Mouse (Mus musculus) hematopoietic stem cell, adult 5-6 weeks (primary cell): Measurements from ENCODE around the gene Kcnh1. TPM values are rescaled to one million over a fixed set of nuclear protein-coding genes. Genes with fewer than 3 reads are reported as not detected.

Experiments
- ATAC-seq, 2 experiments: fragments of 125-278 bp in 1 of 2; replicated peaks in 1 of 2; 2 replicates each; pipeline ENCODE4 v1.8.0; 2016 to 2017; ENCODE audit warnings: inconsistent platforms in 2 of 2, mild to moderate bottlenecking in 2 of 2, moderate number of reproducible peaks in 2 of 2, low read depth in 1 of 2, moderate TSS enrichment in 1 of 2; ENCODE audit not compliant: low FRiP score in 2 of 2, poor library complexity in 2 of 2, severe bottlenecking in 2 of 2, insufficient read depth in 1 of 2, low TSS enrichment in 1 of 2
- total RNA-seq: library from RNA; stranded (forward); fragments of 172-1452, 232-1000 nt; gene quantifications from 2 replicates; pipeline ENCODE4 v1.2.3, GENCODE M21; 2017

Kcnh1 gene
- total RNA-seq, 1 experiment from 2014 or later = not detected

- no peak for ATAC-seq
Measured at GRCm38 (mm10) chr1:192305155-192305554, 114.6 kb downstream of the Kcnh1 start.

- ATAC-seq = no peak
Measured at GRCm38 (mm10) chr1:192307055-192307454, 116.5 kb downstream of the Kcnh1 start.

GRCm38 (mm10) chr1:192311298-192311697 is 120.7 kb downstream of the Kcnh1 start:
- ATAC-seq = no peak

- no peak for ATAC-seq
Measured at GRCm38 (mm10) chr1:192311851-192312438, 121.4 kb downstream of the Kcnh1 start.

GRCm38 (mm10) chr1:192312446-192312845 is 121.9 kb downstream of the Kcnh1 start:
- ATAC-seq = no peak

- no peak for ATAC-seq
Measured at GRCm38 (mm10) chr1:192312998-192313397, 122.4 kb downstream of the Kcnh1 start.

- no peak for ATAC-seq
Measured at GRCm38 (mm10) chr1:192313571-192313972, 123.0 kb downstream of the Kcnh1 start.

- ATAC-seq = no peak
Measured at GRCm38 (mm10) chr1:192314044-192314443, 123.5 kb downstream of the Kcnh1 start.

- ATAC-seq = no peak
Measured at GRCm38 (mm10) chr1:192315392-192316070, 125.0 kb downstream of the Kcnh1 start.

- ATAC-seq = no peak
Measured at GRCm38 (mm10) chr1:192324223-192324622, 133.6 kb downstream of the Kcnh1 start.

- ATAC-seq = no peak
Measured at GRCm38 (mm10) chr1:192327052-192327451, 136.5 kb downstream of the Kcnh1 start.

- ATAC-seq = no peak
Measured at GRCm38 (mm10) chr1:192331207-192331606, 140.6 kb downstream of the Kcnh1 start.

- ATAC-seq = no peak
Measured at GRCm38 (mm10) chr1:192336029-192336428, 145.5 kb downstream of the Kcnh1 start.

- ATAC-seq = no peak
Measured at GRCm38 (mm10) chr1:192339361-192340077, 148.9 kb downstream of the Kcnh1 start.

GRCm38 (mm10) chr1:192341774-192342173 is 151.2 kb downstream of the Kcnh1 start:
- ATAC-seq = no peak

- ATAC-seq = no peak
Measured at GRCm38 (mm10) chr1:192343996-192344395, 153.4 kb downstream of the Kcnh1 start.

GRCm38 (mm10) chr1:192347327-192347726 is 156.8 kb downstream of the Kcnh1 start:
- no peak for ATAC-seq

- no peak for ATAC-seq
Measured at GRCm38 (mm10) chr1:192356231-192356630, 165.7 kb downstream of the Kcnh1 start.
